Mouse (Mus musculus): ENCODE data around the gene Aff3. TPM values are rescaled to one million over a fixed set of nuclear protein-coding genes. Genes with fewer than 3 reads are reported as not detected.
A peak's percentile ranks its signal among the peaks of the same experiment; 100 is the strongest.

Gene Aff3
- total RNA-seq (2014; fragmentation: Nextera tagmentation) (34.5 and 39.3 TPM in 2 replicates), total RNA-seq (2017) (14.2 and 65.8 TPM in 2 replicates)

DNA sequence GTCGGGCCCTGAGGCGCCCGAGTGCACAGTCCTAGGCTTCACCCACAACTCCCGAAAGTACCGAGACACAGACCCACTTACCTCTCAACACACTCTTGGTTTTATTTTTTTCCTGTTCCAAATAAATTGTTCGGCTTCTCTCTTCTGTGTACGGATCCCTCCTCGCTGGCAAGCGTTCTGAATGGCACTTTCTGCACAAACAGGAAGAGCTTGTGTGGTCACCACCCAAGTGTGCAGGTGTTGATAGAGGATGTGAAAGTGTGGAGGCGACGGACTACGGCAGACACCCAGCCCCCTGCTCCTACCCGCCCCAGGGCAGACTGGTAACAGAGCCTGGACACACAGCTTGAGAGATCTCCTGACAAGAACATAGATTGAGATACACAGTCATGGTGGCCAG, at the start of gene Aff3:
Gene Aff3 (minus strand): TSS at position 179 of the 400 bp plus-strand sequence.
- peak; percentile 62 for ATAC-seq (replicated peaks; ENCODE audit: low FRiP score, low TSS enrichment, poor library complexity, severe bottlenecking)

DNA sequence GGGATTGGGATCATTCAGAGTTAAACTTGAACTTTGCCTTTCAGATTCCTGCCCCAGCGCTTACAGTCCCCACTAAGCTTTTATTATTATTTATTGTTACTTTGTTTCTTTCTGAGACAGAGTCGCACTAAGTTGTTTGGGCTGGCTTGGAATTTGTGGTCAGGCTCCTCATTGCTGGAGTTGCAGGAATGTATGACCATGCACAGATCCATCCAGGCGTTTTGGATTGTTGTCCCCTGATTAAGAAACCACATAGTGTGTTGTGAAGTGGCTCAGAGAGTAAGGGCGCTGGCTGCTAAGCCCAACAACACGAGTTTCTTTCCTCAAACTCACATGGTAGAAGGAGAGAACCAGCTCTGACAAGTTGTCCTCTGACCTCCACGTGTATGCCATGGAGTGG, 35.9 kb upstream of the Aff3 start:
- no peak for ATAC-seq (replicated peaks; ENCODE audit: low FRiP score, low TSS enrichment, poor library complexity, severe bottlenecking)

DNA sequence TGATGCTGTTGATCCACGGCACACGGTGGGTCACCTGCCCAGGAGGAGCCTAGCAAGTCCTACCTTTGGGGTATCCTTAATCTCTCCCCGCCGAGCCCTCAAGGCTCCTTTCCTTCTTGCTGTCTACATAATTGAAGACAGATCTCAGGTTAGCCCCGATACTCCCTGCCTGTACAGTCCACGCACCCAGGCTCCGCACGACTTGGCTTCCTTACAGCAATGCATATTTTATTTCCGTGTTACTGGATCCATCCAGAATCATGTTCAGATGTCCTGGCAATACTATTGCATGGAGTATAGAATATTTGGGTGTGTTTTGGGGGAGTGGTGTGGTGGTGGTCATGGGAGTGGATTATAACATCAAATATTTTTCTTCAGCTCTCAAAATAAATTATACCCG, 34.5 kb upstream of the Aff3 start:
- no peak for ATAC-seq (replicated peaks; ENCODE audit: low FRiP score, low TSS enrichment, poor library complexity, severe bottlenecking)

DNA sequence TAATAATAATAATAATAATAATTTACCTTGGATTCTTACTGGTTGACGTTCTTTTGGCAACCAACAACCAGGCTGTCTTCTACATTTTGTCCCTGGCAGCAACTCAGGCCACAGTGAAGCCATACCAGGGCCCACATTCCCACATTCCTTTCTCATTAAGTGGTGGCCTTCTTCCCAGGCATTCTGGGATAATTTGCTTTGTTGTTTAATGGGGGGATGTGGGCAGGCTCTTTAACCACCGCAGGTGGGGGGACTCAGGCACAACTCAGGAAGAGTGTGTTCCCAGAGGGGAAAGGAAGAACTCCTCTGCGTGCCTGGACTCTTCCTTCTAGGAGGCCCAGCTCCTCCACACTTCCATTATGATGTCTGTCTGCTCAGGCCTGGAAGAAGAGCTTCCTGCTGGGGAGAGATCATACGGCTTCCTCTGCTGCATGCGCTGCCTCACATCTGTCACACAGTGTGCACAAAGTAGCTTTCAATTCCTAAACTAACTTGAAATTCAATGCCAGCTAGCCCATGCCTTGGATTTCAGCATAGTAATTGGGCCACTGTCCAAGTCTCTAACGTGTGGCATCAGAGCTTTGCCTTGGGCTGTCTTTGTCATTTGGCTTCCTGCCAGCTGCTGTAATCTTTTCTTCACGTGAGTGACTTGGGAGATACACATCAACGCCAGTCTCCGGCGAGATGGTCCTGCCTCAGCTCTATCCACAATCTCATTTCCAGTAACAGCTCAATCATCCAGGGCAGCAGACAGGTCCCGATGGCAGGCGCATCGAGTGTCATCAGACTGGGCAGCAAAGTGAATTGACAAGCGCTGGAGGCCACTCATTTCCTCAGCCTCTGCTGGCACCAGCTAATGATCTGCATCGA, 31.3 kb upstream of the Aff3 start:
- no peak for ATAC-seq (replicated peaks; ENCODE audit: low FRiP score, low TSS enrichment, poor library complexity, severe bottlenecking)

GRCm38 (mm10) chr1:38695089-38695811, 30.5 kb upstream of the Aff3 start:
- no peak for ATAC-seq (replicated peaks; ENCODE audit: low FRiP score, low TSS enrichment, poor library complexity, severe bottlenecking)

GRCm38 (mm10) chr1:38694142-38694541, 29.4 kb upstream of the Aff3 start:
- ATAC-seq (replicated peaks; ENCODE audit: low FRiP score, low TSS enrichment, poor library complexity, severe bottlenecking), result peak; percentile 89

GRCm38 (mm10) chr1:38690471-38690870, 25.7 kb upstream of the Aff3 start:
- ATAC-seq (replicated peaks; ENCODE audit: low FRiP score, low TSS enrichment, poor library complexity, severe bottlenecking), result no peak

DNA sequence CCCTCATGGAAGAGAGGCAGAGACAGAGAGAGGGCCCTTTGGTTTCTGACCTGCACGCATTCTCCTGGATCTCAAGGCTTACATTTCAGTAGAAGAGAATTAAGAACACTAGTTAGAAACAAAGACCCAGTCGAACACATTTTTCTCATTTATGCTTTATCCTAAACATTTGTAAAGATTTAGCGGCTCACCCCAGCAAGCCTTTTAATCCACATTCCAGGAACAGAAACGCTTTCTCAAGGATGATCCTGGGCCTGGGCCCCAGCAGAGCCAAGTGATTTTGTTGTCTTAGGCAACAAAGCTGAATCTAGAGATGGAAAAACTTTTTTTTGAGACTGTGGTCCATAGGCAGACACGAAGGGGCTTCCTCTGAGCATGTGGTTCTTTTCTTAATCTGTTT, 23.5 kb upstream of the Aff3 start:
- ATAC-seq (replicated peaks; ENCODE audit: low FRiP score, low TSS enrichment, poor library complexity, severe bottlenecking), result no peak

- no peak for ATAC-seq (replicated peaks; ENCODE audit: low FRiP score, low TSS enrichment, poor library complexity, severe bottlenecking)
Measured at GRCm38 (mm10) chr1:38685706-38686105, 21.0 kb upstream of the Aff3 start.

DNA sequence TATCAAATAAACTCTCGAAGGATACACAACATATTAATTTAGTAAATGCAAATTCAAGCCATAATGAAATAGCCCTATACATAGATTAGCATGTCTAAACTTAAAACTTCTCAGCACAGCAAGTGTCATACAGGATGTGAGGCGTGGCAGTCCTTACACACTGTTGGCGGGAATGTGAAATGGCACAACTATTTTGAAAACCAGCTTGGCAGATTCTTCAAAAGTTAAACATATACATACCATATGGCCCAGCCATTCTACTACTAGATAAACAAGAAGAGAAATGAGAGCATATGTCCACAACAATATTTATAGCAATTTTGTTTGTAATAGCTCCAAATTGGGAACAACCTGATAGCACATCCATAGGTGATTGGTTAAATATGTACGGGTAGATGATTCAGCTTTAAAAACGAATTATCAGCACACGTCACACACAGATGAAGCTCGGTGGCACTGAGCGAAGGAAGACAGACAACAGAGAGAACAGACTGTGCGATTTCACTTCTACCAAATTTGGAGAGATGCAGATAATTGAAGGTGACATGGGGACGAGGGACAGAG, 18.5 kb upstream of the Aff3 start:
- ATAC-seq (replicated peaks; ENCODE audit: low FRiP score, low TSS enrichment, poor library complexity, severe bottlenecking), result 0 out of 2 replicates have a peak, but pooled peaks have one; percentile 47

GRCm38 (mm10) chr1:38679890-38680289, 15.1 kb upstream of the Aff3 start:
- no peak for ATAC-seq (replicated peaks; ENCODE audit: low FRiP score, low TSS enrichment, poor library complexity, severe bottlenecking)

DNA sequence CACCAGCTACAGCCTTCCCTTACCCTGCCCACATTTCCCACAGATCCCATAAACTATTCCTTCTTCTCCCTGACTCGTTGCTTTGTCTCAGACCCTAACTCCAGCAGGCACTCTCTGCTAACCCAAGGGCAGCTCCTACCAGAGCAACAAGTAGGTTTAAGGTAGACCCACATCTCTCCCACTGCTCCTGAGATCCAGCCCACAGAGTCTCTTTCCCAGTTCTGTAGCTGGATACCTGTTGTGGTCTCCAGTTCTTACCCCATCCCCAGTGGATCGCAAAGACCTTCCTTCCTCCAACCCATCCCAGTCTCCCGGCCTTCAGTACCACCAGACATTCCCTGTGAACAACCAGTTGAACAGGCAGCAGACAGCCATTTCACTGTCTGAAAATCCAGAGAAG, 7.0 kb upstream of the Aff3 start:
- ATAC-seq (replicated peaks; ENCODE audit: low FRiP score, low TSS enrichment, poor library complexity, severe bottlenecking), result no peak

DNA sequence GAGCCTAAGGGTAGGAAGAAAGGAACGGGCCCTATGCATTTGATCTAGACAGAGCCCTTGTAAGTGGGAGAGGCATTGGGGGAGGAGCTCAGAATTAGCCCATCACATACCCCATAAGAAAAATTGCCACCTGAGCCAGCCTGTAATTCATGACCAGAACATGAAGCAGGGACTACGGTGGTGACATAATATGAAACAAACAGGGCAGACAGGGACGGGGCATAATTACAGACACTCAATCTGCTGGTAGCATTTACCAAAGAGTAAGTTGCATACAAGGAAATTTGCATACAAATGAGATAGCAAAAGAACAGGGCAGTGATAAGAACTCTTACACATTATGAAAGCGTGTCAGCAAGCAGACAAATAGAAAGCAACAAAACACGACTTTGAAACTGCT, 6.3 kb upstream of the Aff3 start:
- no peak for ATAC-seq (replicated peaks; ENCODE audit: low FRiP score, low TSS enrichment, poor library complexity, severe bottlenecking)

- ATAC-seq (replicated peaks; ENCODE audit: low FRiP score, low TSS enrichment, poor library complexity, severe bottlenecking), result peak; percentile 54
Measured at GRCm38 (mm10) chr1:38668327-38668726, 3.6 kb upstream of the Aff3 start.

- ATAC-seq (replicated peaks; ENCODE audit: low FRiP score, low TSS enrichment, poor library complexity, severe bottlenecking), result no peak
Measured at GRCm38 (mm10) chr1:38667892-38668291, 3.1 kb upstream of the Aff3 start.

DNA sequence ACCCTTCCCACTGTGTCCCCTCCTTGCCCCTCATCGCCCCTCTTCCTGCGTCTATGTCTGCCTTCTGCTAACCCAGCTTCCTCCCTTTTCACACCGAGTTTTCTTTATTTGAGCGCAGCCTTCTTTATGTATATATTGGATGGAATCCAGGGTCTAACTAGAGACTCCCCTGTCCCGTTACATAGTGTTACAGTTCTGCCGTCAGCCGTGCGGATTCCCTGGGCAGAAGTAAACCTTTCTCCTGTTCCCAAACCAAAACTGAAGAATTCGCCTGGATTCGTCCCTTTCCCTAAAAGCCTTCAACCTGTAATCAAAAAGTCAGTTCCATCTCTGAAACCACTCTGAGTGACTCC, 2.0 kb upstream of the Aff3 start:
- no peak for ATAC-seq (replicated peaks; ENCODE audit: low FRiP score, low TSS enrichment, poor library complexity, severe bottlenecking)

DNA sequence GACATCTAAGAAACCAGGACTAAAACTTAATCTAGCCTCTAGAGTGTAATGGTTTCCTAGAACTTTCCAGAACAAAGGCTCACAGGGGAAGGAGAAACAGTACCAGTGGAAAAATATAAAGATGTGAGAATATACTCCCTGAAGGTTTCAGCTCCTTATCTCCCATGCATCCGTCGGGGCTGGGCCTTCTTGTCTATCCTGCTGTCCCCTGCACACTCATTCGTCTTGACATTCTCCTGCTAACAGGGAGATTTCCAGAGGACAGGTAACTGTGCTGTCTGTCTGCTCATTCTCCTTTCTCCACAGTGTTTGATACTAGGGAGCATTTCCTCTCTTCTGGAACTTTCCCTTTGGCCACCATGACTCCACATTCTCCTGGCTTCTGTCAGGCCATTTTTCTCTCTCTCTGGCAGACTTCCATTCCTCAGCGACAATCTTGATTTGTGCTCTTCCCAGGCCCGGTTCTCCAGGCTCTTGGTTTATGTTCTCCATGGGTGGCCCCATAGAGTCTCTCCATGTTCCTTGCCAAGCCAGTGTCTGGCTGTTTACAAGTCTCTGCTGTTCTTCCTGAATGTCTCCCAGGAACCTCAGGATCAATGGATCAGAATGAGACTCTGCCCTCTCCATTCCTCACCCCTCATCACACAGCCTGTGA, 1.5 kb upstream of the Aff3 start:
- no peak for ATAC-seq (replicated peaks; ENCODE audit: low FRiP score, low TSS enrichment, poor library complexity, severe bottlenecking)

DNA sequence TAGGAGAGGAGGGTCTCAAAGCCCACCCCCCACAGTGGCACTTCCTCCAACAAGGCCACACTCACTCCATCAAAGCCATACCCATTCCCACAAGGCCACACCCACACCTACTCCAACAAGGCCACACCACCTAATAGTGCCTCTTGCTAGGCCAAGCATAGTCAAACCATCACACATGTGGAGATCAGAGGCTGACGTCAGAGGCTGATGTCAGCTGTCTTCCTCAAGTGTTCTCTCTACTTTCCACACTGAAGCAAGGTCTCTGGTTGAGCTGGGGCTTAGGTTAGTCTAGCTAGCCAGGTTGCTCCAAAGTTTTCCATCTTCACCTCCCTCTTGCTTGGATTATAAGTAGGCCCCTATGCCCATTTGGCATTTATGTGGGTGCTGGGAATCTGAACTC, 856 bp upstream of the Aff3 start:
- ATAC-seq (replicated peaks; ENCODE audit: low FRiP score, low TSS enrichment, poor library complexity, severe bottlenecking), result no peak

DNA sequence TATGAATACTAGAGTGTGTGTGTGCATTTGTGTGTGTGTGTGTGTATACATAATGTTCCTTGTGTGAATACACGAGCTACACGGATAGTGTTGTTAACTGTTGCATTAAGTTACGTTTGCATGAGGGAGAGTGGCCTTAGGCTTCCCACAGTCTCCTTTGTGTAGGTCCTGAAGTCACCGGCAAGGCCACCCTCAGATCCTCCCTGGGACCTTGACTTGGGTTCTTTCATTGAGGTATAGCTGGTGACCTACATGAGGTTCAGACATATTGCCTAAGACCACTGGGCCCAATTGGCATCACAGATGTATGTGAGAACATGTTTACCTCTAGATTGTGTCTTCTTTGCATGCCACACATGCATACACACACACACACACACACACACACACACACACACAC, 494 bp downstream of the Aff3 start:
- 0 out of 2 replicates have a peak, but pooled peaks have one; percentile 17 for ATAC-seq (replicated peaks; ENCODE audit: low FRiP score, low TSS enrichment, poor library complexity, severe bottlenecking)

- ATAC-seq (replicated peaks; ENCODE audit: low FRiP score, low TSS enrichment, poor library complexity, severe bottlenecking), result no peak
Measured at GRCm38 (mm10) chr1:38662616-38663193, 2.0 kb downstream of the Aff3 start.

All from megakaryocyte-erythroid progenitor cell, adult 5-6 weeks (primary cell).